Mouse (Mus musculus) myocyte (in vitro differentiated cells): ENCODE measurements around the gene Fev. TPM values are rescaled to one million over a fixed set of nuclear protein-coding genes. Genes with fewer than 3 reads are reported as not detected.

ENCODE experiments used
- H3K27me3 ChIP-seq: one replicate; pipeline ENCODE4 v1.6.1; 2011; ENCODE audit not compliant: control insufficient read depth, insufficient read depth, insufficient read length
- H3K36me3 ChIP-seq: one replicate; pipeline ENCODE4 v1.6.1; 2011; ENCODE audit not compliant: control insufficient read depth, insufficient read depth
- H3K4me2 ChIP-seq: one replicate; pipeline ENCODE4 v1.6.1; 2011; ENCODE audit warnings: low read depth, control low read depth
- H3K4me3 ChIP-seq: one replicate; pipeline ENCODE4 v1.5.1; 2011; ENCODE audit warnings: mild to moderate bottlenecking, control low read depth, moderate library complexity
- H3K79me2 ChIP-seq: one replicate; pipeline ENCODE4 v1.6.1; 2011; ENCODE audit not compliant: control insufficient read depth, insufficient read depth
- H3ac ChIP-seq: one replicate; pipeline ENCODE4 v1.6.1; 2011; ENCODE audit not compliant: control insufficient read depth, insufficient read length
- CEBPB ChIP-seq: IDR thresholded peaks from 2 replicates; pipeline ENCODE4 v1.6.1; 2011; ENCODE audit warnings: mild to moderate bottlenecking, moderate library complexity; ENCODE audit not compliant: poor library complexity, insufficient read depth, severe bottlenecking
- E2F4 ChIP-seq: IDR thresholded peaks from one replicate; pipeline ENCODE4 v1.6.1; 2011; ENCODE audit warnings: mild to moderate bottlenecking, control low read depth, moderate library complexity; ENCODE audit not compliant: insufficient read depth
- MAX ChIP-seq: IDR thresholded peaks from one replicate; pipeline ENCODE4 v1.6.1; 2011; ENCODE audit warnings: low read depth, mild to moderate bottlenecking, control low read depth
- MYOD1 ChIP-seq, 3 experiments: IDR thresholded peaks; one replicate each; pipeline ENCODE4 v1.6.1; 2011; ENCODE audit warnings: control low read depth in 2 of 3, low read depth in 2 of 3, mild to moderate bottlenecking in 2 of 3, moderate library complexity in 1 of 3; ENCODE audit not compliant: insufficient read length in 2 of 3, control insufficient read depth in 1 of 3
- MYOG ChIP-seq, 3 experiments: IDR thresholded peaks; one replicate each; pipeline ENCODE4 v1.6.1; 2011; ENCODE audit warnings: control low read depth in 2 of 3, low read depth in 2 of 3, mild to moderate bottlenecking in 2 of 3; ENCODE audit not compliant: insufficient read length in 2 of 3, control insufficient read depth in 1 of 3, insufficient read depth in 1 of 3
- POLR2A ChIP-seq: IDR thresholded peaks from one replicate; pipeline ENCODE4 v1.6.1; 2011; ENCODE audit warnings: low read depth, mild to moderate bottlenecking, control low read depth, moderate library complexity; ENCODE audit not compliant: insufficient read length
- POLR2AphosphoS2 ChIP-seq: IDR thresholded peaks from one replicate; pipeline ENCODE4 v1.6.1; 2011; ENCODE audit warnings: low read depth, control low read depth; ENCODE audit not compliant: insufficient read length
- REST ChIP-seq: IDR thresholded peaks from one replicate; pipeline ENCODE4 v1.6.1; 2011; ENCODE audit warnings: mild to moderate bottlenecking, control low read depth, moderate library complexity; ENCODE audit not compliant: insufficient read depth, insufficient read length
- SRF ChIP-seq: IDR thresholded peaks from one replicate; pipeline ENCODE4 v1.6.1; 2011; ENCODE audit warnings: low read depth; ENCODE audit not compliant: control insufficient read depth, insufficient read length
- TCF12 ChIP-seq: IDR thresholded peaks from one replicate; pipeline ENCODE4 v1.6.1; 2011; ENCODE audit warnings: mild to moderate bottlenecking, control low read depth; ENCODE audit not compliant: poor library complexity, insufficient read depth, severe bottlenecking
- TCF3 ChIP-seq: IDR thresholded peaks from one replicate; pipeline ENCODE4 v1.6.1; 2011; ENCODE audit warnings: low read depth, control low read depth; ENCODE audit not compliant: insufficient read length
- USF1 ChIP-seq: IDR thresholded peaks from one replicate; pipeline ENCODE4 v1.6.1; 2011; ENCODE audit warnings: low read depth, mild to moderate bottlenecking, control low read depth, moderate library complexity
- polyA plus RNA-seq: library from polyadenylated mRNA; unstranded; fragments of >200 nt; fragmentation: generic; extraction: Trizol; gene quantifications from one replicate; pipeline ENCODE4 v1.2.1, GENCODE M21; 2012; ENCODE audit warnings: missing spikeins

Fev gene
- polyA plus RNA-seq, 1 experiment: not detected

- Histone ChIP-seq H3K4me3 (no peak overlapping the region), H3K79me2 (no peaks in the 10 kb centered on the region), H3K36me3 (no peaks in the 10 kb centered on the region), H3ac (no peak overlapping the region), H3K27me3 (peaks cover 80% of the 10 kb centered on the region), H3K4me2 (no peak overlapping the region)
- TF ChIP-seq MAX: no peak
- no peak for TF ChIP-seq SRF
- no peak for TF ChIP-seq MYOG (IDR thresholded peaks at IDR 0.05; ENCODE audit: control insufficient read depth in 1 of 3, insufficient read depth in 1 of 3, insufficient read length in 2 of 3, low read depth in 2 of 3)
- no peak for TF ChIP-seq TCF3
- TF ChIP-seq POLR2AphosphoS2: no peak
These were observed 17.0 kb upstream of the Fev start for GRCm38 (mm10) chr1:74902191-74902590.

DNA sequence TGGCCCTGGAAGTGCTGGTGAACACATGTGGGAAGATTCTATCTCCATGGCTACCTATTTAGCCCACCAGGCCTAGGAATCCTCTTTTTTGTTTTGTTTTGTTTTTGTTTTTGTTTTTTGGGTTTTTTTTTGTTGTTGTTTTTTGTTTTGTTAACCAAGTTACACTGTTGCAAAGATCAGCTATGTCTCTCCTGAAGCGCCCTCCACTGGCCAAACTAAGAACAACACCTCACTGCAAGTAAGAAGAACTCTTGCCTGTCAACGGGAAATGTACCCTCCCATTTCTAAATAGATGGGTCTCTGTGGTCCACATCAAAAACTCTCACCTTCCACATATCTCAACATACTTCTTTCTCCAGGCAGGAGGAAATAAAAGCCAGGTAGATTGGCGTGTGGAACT lies 16.5 kb upstream of the Fev start:
- H3K4me2 ChIP-seq: no peak overlapping the region
- H3K27me3 ChIP-seq: peaks cover 83% of the 10 kb centered on the region
- H3K36me3 ChIP-seq: no peaks in the 10 kb centered on the region
- H3K79me2 ChIP-seq: no peaks in the 10 kb centered on the region
- H3ac ChIP-seq: no peak overlapping the region
- TF ChIP-seq MYOD1 (IDR thresholded peaks at IDR 0.05; ENCODE audit: control insufficient read depth in 1 of 3, insufficient read length in 2 of 3, low read depth in 2 of 3) (no peak), CEBPB (no peak), REST (no peak), SRF (no peak), MAX (no peak), POLR2A (no peak), USF1 (no peak), POLR2AphosphoS2 (no peak), MYOG (IDR thresholded peaks at IDR 0.05; ENCODE audit: control insufficient read depth in 1 of 3, insufficient read depth in 1 of 3, insufficient read length in 2 of 3, low read depth in 2 of 3) (no peak), E2F4 (no peak), TCF3 (no peak), TCF12 (no peak)
- no peak overlapping the region for H3K4me3 ChIP-seq

- Histone ChIP-seq H3K4me2 (no peak overlapping the region), H3K4me3 (no peak overlapping the region)
- TF ChIP-seq TCF12: no peak
- no peak for TF ChIP-seq TCF3
- no peak for TF ChIP-seq MAX
- no peak for TF ChIP-seq USF1
- TF ChIP-seq SRF: no peak
- TF ChIP-seq POLR2A: no peak
- no peak for TF ChIP-seq E2F4
- no peak for TF ChIP-seq MYOG (IDR thresholded peaks at IDR 0.05; ENCODE audit: control insufficient read depth in 1 of 3, insufficient read depth in 1 of 3, insufficient read length in 2 of 3, low read depth in 2 of 3)
- TF ChIP-seq REST: no peak
- TF ChIP-seq POLR2AphosphoS2: no peak
- TF ChIP-seq CEBPB: no peak
- TF ChIP-seq MYOD1 (IDR thresholded peaks at IDR 0.05; ENCODE audit: control insufficient read depth in 1 of 3, insufficient read length in 2 of 3, low read depth in 2 of 3): no peak
These were observed 15.4 kb upstream of the Fev start for GRCm38 (mm10) chr1:74900341-74901285.

GRCm38 (mm10) chr1:74898656-74899431 lies 13.6 kb upstream of the Fev start:
- Histone ChIP-seq H3K27me3 (peaks cover 71% of the 10 kb centered on the region), H3K79me2 (no peaks in the 10 kb centered on the region), H3ac (no peak overlapping the region), H3K36me3 (no peaks in the 10 kb centered on the region), H3K4me2 (no peak overlapping the region), H3K4me3 (no peak overlapping the region)
- TF ChIP-seq MYOD1 (IDR thresholded peaks at IDR 0.05; ENCODE audit: control insufficient read depth in 1 of 3, insufficient read length in 2 of 3, low read depth in 2 of 3) (no peak), POLR2A (no peak), REST (no peak), MYOG (IDR thresholded peaks at IDR 0.05; ENCODE audit: control insufficient read depth in 1 of 3, insufficient read depth in 1 of 3, insufficient read length in 2 of 3, low read depth in 2 of 3) (no peak), MAX (no peak), E2F4 (no peak), CEBPB (no peak), TCF12 (no peak)

More at GRCm38 (mm10) chr1:74900341-74901285, 15.4 kb upstream of the Fev start:
- Histone ChIP-seq H3K79me2 (no peaks in the 10 kb centered on the region), H3K27me3 (peaks cover 79% of the 10 kb centered on the region), H3ac (no peak overlapping the region), H3K36me3 (no peaks in the 10 kb centered on the region)
